Mouse (Mus musculus): ENCODE results near the gene Ruvbl2. TPM values are rescaled to one million over a fixed set of nuclear protein-coding genes. Genes with fewer than 3 reads are reported as not detected.

The Ruvbl2 gene
- polyA plus RNA-seq, 1 experiment from 2014 or later: 68.1 TPM

GRCm38 (mm10) chr7:45420615-45420919 lies 17.3 kb downstream of the Ruvbl2 start, which contains the start of gene Lhb:
TSS of gene Lhb (plus strand) at chr7:45420820.
- Histone ChIP-seq H3K27ac (replicated peaks in 1 of 2; ENCODE audit: control insufficient read depth in 1 of 2, insufficient read depth in 1 of 2, low read depth in 2 of 2, low read length in 2 of 2) (no peak within 1 kb of the TSS), H3K27me3 (ENCODE audit: control insufficient read depth, insufficient read depth, low read length) (peaks cover 51% of the 10 kb centered on the region), H3K9ac (ENCODE audit: low read length) (no peak within 1 kb of the TSS), H3K4me3 (ENCODE audit: control insufficient read depth in 1 of 2, insufficient read depth in 1 of 2, low read depth in 1 of 2, low read length in 2 of 2) (no peak within 1 kb of the TSS), H3K4me1 (ENCODE audit: control insufficient read depth in 2 of 2, insufficient read depth in 2 of 2, low read length in 2 of 2) (peaks cover 4 to 6% of the 10 kb centered on the region in 2 experiments; a peak in 1 of 4 replicates), H3K36me3 (ENCODE audit: control insufficient read depth, insufficient read depth, low read length) (peaks cover 51% of the 10 kb centered on the region), H3K4me2 (ENCODE audit: low read length) (no peak within 1 kb of the TSS), H3K9me3 (ENCODE audit: control insufficient read depth, low read length) (no peaks in the 10 kb centered on the region)
- ATAC-seq (ENCODE audit: insufficient number of reproducible peaks, insufficient read depth, low FRiP score, low read depth): no peak
- 55% methylated on average over 6 of the region's 6 CpGs for WGBS

GRCm38 (mm10) chr7:45419859-45420614 lies 17.9 kb downstream of the Ruvbl2 start:
- 13% methylated on average over 27 of the region's 27 CpGs for WGBS
- no peak overlapping the region for H3K4me2 ChIP-seq (ENCODE audit: low read length)
- no peak for ATAC-seq (ENCODE audit: insufficient number of reproducible peaks, insufficient read depth, low FRiP score, low read depth)

GRCm38 (mm10) chr7:45417962-45418492 lies 19.9 kb downstream of the Ruvbl2 start:
- H3K9me3 ChIP-seq (ENCODE audit: control insufficient read depth, low read length): no peaks in the 10 kb centered on the region
- WGBS: 11% methylated on average over 13 of the region's 13 CpGs
- no peak overlapping the region for H3K27ac ChIP-seq (replicated peaks in 1 of 2; ENCODE audit: control insufficient read depth in 1 of 2, insufficient read depth in 1 of 2, low read depth in 2 of 2, low read length in 2 of 2)
- peaks cover 26% of the 10 kb centered on the region for H3K36me3 ChIP-seq (ENCODE audit: control insufficient read depth, insufficient read depth, low read length)
- no peak overlapping the region for H3K4me3 ChIP-seq (ENCODE audit: control insufficient read depth in 1 of 2, insufficient read depth in 1 of 2, low read depth in 1 of 2, low read length in 2 of 2)
- H3K4me2 ChIP-seq (ENCODE audit: low read length): no peak overlapping the region
- H3K4me1 ChIP-seq (ENCODE audit: control insufficient read depth in 2 of 2, insufficient read depth in 2 of 2, low read length in 2 of 2): peaks cover 13 to 22% of the 10 kb centered on the region in 2 experiments
- no peak for ATAC-seq (ENCODE audit: insufficient number of reproducible peaks, insufficient read depth, low FRiP score, low read depth)
- H3K27me3 ChIP-seq (ENCODE audit: control insufficient read depth, insufficient read depth, low read length): peaks cover 74% of the 10 kb centered on the region
- no peak overlapping the region for H3K9ac ChIP-seq (ENCODE audit: low read length)

More at GRCm38 (mm10) chr7:45419859-45420614, 17.9 kb downstream of the Ruvbl2 start:
- Histone ChIP-seq H3K9me3 (ENCODE audit: control insufficient read depth, low read length) (no peaks in the 10 kb centered on the region), H3K36me3 (ENCODE audit: control insufficient read depth, insufficient read depth, low read length) (peaks cover 46% of the 10 kb centered on the region), H3K4me1 (ENCODE audit: control insufficient read depth in 2 of 2, insufficient read depth in 2 of 2, low read length in 2 of 2) (peaks cover 6 to 9% of the 10 kb centered on the region in 2 experiments; a peak in 1 of 4 replicates), H3K9ac (ENCODE audit: low read length) (no peak overlapping the region), H3K27me3 (ENCODE audit: control insufficient read depth, insufficient read depth, low read length) (peaks cover 56% of the 10 kb centered on the region), H3K27ac (replicated peaks in 1 of 2; ENCODE audit: control insufficient read depth in 1 of 2, insufficient read depth in 1 of 2, low read depth in 2 of 2, low read length in 2 of 2) (no peak overlapping the region), H3K4me3 (ENCODE audit: control insufficient read depth in 1 of 2, insufficient read depth in 1 of 2, low read depth in 1 of 2, low read length in 2 of 2) (no peak overlapping the region)

GRCm38 (mm10) chr7:45415636-45416035 lies 22.3 kb downstream of the Ruvbl2 start:
- 20% methylated on average over 35 of the region's 37 CpGs for WGBS
- Histone ChIP-seq H3K36me3 (ENCODE audit: control insufficient read depth, insufficient read depth, low read length) (peaks cover 2% of the 10 kb centered on the region; the same call in 1 of the 2 replicates), H3K9me3 (ENCODE audit: control insufficient read depth, low read length) (no peaks in the 10 kb centered on the region), H3K27me3 (ENCODE audit: control insufficient read depth, insufficient read depth, low read length) (peaks cover 82% of the 10 kb centered on the region), H3K4me1 (ENCODE audit: control insufficient read depth in 2 of 2, insufficient read depth in 2 of 2, low read length in 2 of 2) (peaks cover 13 to 29% of the 10 kb centered on the region in 2 experiments), H3K4me3 (ENCODE audit: control insufficient read depth in 1 of 2, insufficient read depth in 1 of 2, low read depth in 1 of 2, low read length in 2 of 2) (peak overlapping the region in 1 of 2 experiments; percentile 6; a peak in 1 of 4 replicates), H3K4me2 (ENCODE audit: low read length) (peak overlapping the region; percentile 36), H3K27ac (replicated peaks in 1 of 2; ENCODE audit: control insufficient read depth in 1 of 2, insufficient read depth in 1 of 2, low read depth in 2 of 2, low read length in 2 of 2) (no peak overlapping the region), H3K9ac (ENCODE audit: low read length) (no peak overlapping the region)
- no peak for ATAC-seq (ENCODE audit: insufficient number of reproducible peaks, insufficient read depth, low FRiP score, low read depth)

- Histone ChIP-seq H3K4me2 (ENCODE audit: low read length) (peak overlapping the region; percentile 94; the same call in 1 of the 2 replicates), H3K4me1 (ENCODE audit: control insufficient read depth in 2 of 2, insufficient read depth in 2 of 2, low read length in 2 of 2) (peaks cover 13 to 29% of the 10 kb centered on the region in 2 experiments), H3K9me3 (ENCODE audit: control insufficient read depth, low read length) (no peaks in the 10 kb centered on the region), H3K4me3 (ENCODE audit: control insufficient read depth in 1 of 2, insufficient read depth in 1 of 2, low read depth in 1 of 2, low read length in 2 of 2) (no peak overlapping the region), H3K9ac (ENCODE audit: low read length) (no peak overlapping the region), H3K27ac (replicated peaks in 1 of 2; ENCODE audit: control insufficient read depth in 1 of 2, insufficient read depth in 1 of 2, low read depth in 2 of 2, low read length in 2 of 2) (no peak overlapping the region), H3K36me3 (ENCODE audit: control insufficient read depth, insufficient read depth, low read length) (no peaks in the 10 kb centered on the region), H3K27me3 (ENCODE audit: control insufficient read depth, insufficient read depth, low read length) (peaks cover 82% of the 10 kb centered on the region)
- ATAC-seq (ENCODE audit: insufficient number of reproducible peaks, insufficient read depth, low FRiP score, low read depth): no peak
- 40% methylated on average over 12 of the region's 12 CpGs for WGBS
Measured at GRCm38 (mm10) chr7:45414740-45415224, 23.1 kb downstream of the Ruvbl2 start.

GRCm38 (mm10) chr7:45413864-45414739 lies 23.8 kb downstream of the Ruvbl2 start:
- Histone ChIP-seq H3K4me2 (ENCODE audit: low read length) (peak overlapping the region; percentile 94), H3K27ac (replicated peaks in 1 of 2; ENCODE audit: control insufficient read depth in 1 of 2, insufficient read depth in 1 of 2, low read depth in 2 of 2, low read length in 2 of 2) (peak overlapping the region in 1 of 2 experiments; percentile 50; a peak in 2 of 4 replicates), H3K4me1 (ENCODE audit: control insufficient read depth in 2 of 2, insufficient read depth in 2 of 2, low read length in 2 of 2) (peaks cover 13 to 29% of the 10 kb centered on the region in 2 experiments), H3K9ac (ENCODE audit: low read length) (peak overlapping the region; percentile 68), H3K36me3 (ENCODE audit: control insufficient read depth, insufficient read depth, low read length) (no peaks in the 10 kb centered on the region), H3K4me3 (ENCODE audit: control insufficient read depth in 1 of 2, insufficient read depth in 1 of 2, low read depth in 1 of 2, low read length in 2 of 2) (peak overlapping the region; percentile 50 to 58), H3K27me3 (ENCODE audit: control insufficient read depth, insufficient read depth, low read length) (peaks cover 81% of the 10 kb centered on the region), H3K9me3 (ENCODE audit: control insufficient read depth, low read length) (no peaks in the 10 kb centered on the region)
- peak; percentile 16; the same call in 1 of the 2 replicates for ATAC-seq (ENCODE audit: insufficient number of reproducible peaks, insufficient read depth, low FRiP score, low read depth)
- WGBS: under 1% methylated on average over 26 of the region's 27 CpGs
